Mouse (Mus musculus) lung, adult 18-20 months (tissue): ENCODE data around the gene Cacng8.

Source experiments
- DNase-seq, 2 experiments: peaks; one replicate each; pipeline ENCODE4 v3.0.0; 2022; ENCODE audit warnings: mixed read lengths in 2 of 2

Gene Cacng8

DNA sequence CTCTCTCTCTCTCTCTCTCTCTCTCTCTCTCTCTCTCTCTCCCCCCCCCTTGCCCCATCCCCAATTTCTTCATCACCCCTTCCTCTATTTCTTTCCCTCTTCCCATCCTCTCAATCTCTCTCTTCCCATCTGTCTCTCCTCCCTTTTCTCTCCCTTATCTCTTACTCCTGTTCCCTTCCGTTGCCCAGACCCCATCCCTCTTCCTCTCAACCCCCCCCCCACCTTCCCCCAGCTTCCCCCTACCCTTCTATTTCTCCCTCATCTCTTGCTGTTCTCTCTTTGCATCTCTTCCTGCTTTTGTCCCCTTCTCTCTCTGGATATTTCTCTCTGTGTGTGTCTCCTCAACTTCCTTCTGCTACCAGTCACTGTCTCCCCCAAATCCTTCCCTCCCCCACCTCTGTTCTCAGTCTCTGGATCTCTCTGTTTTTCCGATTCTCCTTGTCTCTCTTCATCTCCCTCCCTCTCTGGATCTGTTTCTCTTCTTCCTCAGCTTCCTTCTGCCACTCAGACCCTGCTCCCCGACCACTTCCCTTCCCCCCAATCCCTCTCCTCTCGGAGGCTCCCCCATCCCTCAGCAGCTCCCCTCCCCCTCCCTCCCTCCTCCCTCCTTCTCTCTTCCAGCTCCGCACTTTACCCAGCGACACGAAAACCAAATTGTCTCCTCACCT lies at the start of gene Cacng8:
TSS of gene Cacng8 (plus strand) at position 271 of the 668 bp plus-strand sequence.
- no peak for DNase-seq

DNA sequence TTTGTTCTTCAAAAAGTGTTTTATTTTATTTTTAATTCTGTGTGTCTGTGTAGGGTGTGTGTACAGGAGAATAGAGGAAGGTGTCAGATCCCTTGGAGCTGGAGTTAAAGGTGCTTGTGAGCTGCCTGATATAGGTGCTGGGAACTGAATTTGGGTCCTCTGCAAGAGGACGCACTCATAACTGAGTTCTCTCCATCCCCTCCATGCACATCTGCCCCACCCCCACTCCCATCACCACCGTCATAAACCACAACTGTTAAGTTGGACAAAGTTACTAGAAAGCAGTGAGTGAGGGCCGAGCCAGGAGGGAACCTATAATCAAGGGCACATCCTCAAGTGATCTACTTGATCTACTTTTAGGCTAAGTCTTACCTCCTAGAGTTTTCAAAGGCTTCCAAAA lies 46.6 kb upstream of the Cacng8 start:
- no peak for DNase-seq

DNA sequence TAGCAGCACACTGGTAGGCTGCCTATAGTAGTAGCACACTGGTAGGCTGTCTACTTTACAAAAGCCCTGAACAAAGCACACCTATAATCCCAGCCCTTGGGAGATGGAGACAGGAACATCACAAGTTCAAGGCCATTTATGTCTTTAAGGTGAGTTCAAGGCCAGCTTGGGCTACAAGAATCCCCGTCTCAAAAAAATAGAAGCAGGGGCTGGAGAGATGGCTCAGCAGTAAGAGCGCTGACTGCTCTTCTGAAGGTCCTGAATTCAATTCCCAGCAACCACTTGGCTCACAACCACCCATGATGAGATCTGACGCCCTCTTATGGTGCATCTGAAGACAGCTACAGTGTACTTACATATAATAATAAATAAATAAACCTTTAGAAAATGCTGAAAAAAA lies 45.2 kb upstream of the Cacng8 start:
- no peak for DNase-seq

DNA sequence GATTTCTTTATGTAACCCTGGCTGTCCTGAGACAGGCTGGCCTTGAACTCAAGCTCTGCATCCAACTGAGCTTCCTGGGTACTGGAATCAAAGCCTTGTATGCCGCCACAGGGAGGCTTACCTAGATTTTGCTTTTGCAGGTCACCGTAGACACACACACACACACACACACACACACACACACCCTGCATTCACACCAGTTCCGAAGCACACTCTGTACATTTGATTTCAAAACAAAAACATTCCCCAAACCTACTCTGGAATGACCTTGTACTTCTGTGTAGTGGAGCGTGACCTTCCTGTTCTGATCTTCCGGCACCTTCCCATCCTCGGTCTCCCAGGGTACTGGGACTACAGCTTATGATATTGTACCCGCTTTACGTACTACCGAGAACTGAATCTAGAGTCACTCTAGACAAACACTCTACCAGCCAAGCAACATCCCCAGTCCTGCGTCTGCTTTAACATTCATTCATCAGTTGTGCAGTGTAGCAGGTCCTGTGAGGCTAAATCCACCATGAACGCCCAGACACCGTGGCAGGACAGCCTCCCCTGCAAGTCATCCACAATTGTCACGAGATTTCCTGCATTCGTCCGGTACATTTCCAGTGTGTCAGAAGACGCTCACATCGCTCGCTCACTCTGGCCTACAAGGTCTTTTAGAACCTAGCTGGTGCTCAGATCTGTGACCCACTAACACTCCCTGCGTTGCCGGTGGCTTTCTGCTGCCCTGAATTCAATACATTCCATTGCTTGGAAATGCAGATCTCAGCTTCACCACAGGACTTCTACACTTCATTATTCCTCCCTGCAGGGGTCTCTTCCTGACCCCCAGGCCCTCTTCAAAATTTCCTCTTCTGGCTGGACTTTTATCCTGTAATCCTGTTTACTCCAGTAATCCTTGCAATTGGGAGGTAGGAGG lies 42.9 kb upstream of the Cacng8 start:
- no peak for DNase-seq

DNA sequence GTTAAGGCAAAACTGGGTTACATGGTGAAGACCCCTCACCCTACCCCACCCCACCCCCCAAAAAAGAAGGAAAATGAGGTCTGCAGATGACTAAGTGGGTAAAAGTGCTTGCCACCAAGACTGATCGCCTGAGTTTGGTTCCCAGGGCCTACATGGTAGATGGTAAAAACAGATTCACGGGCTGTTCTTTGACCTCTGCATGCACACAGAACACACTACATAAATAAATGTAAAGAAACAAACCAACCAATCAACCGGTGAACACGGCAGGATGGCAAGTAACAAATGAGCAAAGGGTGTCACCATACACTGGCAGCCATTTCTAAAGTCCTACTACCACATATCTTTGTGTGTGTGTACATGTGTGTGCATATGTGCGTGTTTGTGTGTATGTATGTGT lies 42.2 kb upstream of the Cacng8 start:
- DNase-seq, result no peak

DNA sequence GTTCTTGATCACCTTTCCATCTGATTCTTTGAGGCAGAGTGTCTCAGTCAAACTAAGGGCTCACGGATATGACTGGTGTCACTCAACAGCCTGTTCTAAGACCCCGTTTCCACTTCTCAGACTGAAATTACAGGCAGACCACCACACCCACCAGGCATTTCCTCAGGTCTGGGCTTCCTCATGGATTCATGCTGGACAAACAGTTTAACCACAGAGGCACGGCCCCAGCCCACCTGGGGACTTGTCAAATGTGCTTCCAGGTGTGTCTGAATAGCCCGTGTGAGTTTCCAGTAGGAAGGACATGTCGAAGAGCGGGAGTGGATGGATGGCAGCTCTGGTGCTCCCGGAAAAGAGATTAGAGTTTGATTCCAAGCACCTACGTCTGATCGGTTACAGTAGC lies 40.7 kb upstream of the Cacng8 start:
- no peak for DNase-seq

DNA sequence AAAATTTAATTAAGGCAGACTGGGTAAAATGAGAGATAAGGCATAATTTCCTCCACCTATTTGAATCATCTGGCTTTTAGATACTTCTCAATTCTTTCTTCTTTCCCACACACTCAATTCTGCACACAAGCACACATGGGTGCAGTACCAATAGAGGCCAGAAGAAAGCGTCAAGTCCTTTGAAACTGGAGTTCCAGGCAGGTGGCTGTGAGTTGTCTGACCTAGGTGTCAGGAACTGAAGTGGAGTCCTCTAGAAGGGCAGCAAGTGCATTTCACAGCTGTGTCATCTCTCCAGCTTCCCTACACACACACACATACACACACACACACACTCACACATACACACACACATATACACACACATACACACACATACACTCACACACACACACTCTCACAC lies 38.9 kb upstream of the Cacng8 start:
- no peak for DNase-seq

DNA sequence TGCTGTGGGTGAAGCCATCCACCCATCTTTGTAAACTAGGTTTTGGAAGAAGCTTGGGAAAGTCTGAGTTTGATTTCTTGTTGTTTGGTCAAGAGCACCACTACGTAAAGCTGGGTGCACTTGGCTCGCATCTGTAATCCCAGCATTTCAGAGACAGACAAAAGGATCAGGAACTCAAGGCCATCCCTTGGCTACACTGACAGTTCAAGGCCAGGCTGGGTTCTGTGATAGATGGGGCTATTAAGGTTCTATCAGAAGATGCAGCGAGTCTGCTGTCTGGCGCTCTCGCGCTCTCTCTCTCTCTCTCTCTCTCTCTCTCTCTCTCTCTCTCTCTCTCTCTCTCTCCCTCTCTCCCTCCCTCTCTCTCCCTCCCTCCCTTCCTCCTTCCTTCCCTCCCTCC lies 35.6 kb upstream of the Cacng8 start:
- no peak for DNase-seq

DNA sequence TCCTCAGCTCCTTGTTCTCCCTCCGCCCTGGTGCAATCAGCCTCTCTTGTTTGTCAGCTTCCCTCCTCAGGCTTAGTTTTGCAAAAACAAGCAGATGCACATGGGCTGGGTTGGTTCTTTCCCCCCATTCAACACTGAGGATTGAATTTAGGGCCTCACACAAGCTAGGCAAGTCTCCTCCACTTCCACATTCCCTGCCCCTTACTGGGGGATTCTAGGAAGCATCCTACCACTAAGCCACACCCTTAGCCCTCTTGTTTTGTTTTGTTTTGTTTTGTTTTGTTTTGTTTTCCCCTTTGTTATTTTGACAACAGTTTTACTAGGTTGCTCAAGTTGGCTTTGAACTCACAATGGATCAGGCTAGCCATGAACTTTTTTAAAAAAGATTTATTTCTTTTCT lies 29.8 kb upstream of the Cacng8 start:
- DNase-seq, result no peak

DNA sequence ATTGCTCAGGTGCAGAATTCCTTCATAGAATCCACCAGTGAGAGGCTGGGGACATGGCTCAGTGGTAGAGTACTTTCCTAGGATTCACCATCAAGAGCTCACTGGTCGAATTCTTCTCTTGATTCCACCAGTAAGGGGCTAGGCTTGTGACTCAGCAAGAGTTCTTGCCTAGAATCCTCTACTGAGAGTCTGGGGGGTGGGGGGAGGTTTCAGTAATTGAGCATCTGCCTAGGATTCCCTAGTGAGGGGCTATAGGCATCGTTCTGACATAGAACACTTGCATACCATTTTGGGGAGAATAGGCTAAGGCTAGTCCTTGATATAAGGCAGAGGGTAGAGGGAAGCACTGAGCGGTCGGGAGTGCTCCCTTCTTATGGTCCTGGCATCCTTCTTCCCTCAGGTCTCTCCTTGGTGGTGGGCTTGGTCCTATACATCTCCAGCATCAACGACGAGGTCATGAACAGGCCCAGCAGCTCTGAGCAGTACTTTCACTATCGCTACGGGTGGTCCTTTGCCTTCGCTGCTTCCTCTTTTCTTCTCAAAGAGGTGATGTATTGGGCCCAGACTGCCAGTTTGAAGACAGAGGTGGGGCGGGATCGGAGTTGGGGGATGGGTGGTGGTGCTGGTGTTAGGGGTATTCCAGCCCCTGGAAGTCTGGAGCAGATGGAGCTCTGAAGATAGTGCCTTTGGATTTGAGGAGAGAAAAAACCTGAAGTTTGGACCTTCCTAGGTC lies 24.8 kb upstream of the Cacng8 start:
- no peak for DNase-seq

DNA sequence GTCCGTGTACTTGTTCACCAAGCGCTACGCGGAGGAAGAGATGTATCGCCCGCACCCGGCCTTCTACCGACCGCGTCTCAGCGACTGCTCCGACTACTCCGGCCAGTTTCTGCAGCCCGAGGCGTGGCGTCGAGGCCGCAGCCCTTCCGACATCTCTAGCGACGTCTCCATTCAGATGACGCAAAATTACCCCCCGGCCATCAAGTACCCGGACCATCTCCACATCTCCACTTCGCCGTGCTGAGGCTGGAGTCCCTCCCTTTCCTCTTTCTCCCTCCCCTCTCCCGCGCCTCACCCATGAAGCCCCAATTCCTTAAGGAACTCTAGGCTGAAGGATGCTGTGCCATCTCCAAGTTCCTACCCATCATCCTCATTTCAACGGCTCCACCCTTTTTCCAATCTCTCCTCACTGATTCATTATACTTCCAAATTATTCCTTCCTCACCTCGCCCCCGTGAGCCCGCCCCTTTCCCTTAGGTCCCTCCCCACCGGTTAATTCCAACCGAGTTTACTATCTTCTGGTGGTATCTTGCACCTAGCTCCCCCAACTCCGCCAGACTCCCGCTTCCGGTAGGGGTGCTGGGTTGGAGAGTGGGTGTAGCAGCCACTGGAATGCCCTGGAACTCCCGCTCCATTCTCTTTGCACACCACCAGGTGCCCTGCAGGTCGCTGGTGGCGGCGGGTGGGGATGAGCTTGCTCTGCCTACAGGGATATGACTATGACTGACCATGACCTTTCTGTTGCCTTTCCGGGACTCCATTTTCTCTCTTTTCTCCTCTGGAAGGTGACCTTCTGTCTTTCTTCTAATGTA lies 23.6 kb upstream of the Cacng8 start:
- peak in 1 of 2 experiments; percentile 1 for DNase-seq

DNA sequence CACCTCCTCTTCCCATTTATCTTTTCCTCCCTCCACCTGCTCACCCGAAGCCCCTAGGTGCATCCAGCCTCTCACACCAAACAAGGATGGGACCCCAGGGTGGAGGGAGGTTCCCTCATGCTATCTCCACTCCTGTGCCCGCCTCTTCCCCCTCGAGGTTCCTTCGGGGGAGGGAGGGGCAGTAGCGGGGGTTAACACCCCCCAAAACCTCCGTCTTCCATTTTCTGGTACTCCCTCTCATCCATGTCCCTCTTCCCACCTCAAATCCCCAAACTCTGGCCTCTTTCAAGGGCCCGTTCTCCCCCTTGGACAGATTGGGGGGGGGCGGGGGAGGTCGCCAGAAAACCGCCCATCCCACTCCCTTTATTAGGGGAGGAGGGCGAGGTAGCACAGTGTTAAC lies 22.9 kb upstream of the Cacng8 start:
- DNase-seq, result no peak

DNA sequence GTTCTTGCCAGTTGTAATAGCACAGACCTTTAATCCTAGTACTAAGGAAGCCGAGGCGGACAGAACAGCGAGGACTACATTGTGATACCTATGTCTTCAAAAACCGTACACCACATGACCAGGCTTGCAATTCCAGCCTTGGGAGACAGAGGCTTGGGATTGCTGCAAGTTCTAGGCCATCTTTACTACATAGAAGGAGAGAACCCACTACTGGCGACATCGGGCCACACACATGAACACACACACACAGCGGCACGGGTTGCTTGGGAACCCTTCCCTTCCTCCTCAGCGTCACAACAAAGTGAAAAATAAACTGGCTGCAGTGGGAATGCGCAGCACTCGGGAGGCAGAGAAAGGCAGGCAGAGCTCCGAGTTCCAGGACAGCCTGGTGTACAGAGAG lies 22.2 kb upstream of the Cacng8 start:
- peak in 1 of 2 experiments; percentile 4 for DNase-seq

DNA sequence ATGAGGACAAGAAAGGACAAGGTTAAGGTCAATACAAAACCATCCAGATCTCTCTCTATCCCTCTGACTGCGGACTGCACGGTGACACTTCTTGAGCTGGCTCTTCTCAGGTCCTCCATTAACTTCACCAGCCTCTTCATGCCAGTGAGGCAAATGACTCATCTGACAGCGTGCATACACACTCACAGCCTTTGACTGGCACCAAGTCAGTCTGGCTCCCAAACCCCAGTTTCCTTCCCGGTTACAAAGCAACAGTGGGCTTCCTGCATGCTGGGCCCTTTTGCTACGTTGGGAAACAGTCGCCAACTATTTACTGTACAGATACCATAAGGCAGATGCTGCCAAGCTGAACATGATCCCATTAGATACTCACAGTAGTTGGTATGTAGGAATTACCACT lies 21.3 kb upstream of the Cacng8 start:
- no peak for DNase-seq

DNA sequence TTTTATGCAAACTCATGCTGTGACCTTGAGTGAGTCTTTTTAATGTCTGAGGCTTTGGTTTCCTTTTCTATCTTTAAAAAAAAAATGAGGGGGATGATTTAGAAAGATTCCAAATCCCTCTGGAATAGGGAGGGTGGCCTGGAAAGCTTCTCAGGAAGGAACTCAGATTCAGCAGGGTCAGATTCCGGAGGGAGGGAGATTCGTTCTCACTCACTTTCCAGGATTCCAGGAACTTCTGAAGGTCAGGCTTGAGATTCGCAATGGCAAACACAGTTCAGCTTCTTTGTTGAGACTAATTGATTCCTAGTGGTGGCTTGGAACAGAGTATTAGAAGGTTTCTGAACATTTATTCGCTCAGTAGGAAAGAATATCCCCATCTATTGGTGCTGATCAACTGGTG lies 20.1 kb upstream of the Cacng8 start:
- DNase-seq, result no peak

DNA sequence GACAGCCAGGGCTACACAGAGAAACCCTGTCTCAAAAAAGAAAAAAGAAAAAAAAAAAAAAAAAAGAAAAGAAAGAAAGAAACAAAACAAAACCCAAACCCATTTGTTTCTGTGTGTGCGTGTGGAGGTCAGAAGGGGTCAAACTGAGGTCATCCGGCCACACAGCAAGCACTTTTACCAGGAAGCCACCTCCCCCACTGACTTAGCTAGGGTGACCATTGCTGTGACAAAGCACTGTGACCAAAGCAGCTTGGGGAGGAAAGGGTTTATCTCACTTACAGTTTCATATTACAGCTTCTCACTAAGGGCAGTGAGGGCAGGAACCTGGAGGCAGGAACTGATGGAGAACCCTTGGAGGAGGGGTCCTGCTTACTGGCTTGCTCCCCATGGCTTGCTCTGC lies 18.1 kb upstream of the Cacng8 start:
- no peak for DNase-seq

DNA sequence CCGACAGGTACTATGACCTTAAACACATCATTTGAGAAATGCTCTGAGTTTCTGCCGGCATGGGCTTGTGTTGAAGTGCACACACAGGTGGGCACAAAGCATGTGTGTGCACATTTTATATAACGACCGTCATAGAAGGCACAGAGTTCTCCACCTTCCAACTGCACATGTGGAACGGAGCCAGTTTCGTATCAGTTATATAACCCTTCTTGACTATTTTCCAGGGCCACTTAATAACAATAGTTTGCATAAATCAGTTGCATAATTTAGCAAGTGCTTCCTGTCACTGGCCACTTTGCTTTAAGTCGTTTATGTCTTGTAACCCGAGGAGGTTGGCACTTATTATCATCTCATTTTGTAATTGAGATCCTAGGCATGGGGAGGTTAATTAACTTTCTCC lies 16.7 kb upstream of the Cacng8 start:
- peak in 1 of 2 experiments; percentile 55 for DNase-seq

DNA sequence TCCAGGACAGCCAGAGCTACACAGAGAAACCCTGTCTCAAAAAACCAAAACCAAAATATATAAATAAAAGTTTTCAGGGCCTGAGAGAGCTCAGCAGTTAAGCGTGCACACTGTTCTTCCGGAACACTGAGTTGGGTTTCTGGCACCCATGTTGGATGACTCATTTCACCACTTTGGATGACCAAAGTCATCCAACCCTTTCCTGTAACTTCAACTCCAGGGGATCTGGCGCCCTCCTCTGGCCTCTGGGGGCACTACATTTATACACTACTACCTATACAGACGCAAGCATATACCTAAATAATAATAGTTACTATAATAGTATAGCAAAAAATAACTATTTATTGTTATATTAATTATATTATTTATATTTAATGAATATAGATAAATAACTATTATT lies 13.7 kb upstream of the Cacng8 start:
- DNase-seq, result peak; percentile 55 to 63

DNA sequence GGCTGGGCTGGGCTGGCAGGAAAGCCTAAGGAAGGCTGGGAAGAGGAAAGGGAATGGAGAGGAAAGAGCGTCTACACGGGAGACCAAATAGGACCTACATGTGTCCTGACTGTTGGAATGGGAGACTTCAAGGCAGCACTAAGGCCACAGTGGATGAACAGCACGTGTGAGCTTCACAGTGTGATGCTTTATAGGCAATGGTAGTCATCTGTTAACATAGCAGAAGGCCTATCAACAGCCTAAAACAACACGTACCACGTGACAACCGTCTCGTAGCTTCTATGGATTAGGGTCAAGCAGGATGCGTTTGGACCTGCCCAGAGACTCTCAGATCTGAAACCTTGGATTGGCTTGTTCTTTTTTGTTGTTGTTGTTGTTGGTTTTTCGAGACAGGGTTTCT lies 8.4 kb upstream of the Cacng8 start:
- no peak for DNase-seq

DNA sequence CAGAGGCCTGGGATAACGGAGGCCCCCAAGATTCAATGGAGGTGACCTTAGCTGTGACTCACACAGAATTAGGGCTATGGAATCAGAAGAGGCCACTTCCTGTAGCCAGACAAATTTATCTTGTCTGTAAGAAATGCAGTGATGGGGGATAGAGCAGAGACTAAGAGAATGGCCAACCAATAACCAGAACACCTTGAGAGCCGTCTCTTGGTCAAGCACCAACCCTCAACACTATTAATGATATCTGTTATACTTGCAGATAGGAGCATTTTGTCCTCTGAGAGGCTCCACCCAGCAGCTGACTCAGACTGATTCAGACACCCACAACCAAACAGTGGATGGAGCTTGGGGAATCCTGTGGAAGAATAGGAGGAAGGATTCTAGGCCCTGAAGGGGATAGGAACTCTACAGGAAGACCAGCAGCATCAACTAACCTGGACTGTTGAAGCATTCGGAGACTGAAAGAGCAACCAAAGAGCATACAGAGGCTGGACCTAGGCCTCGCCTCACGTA lies 5.6 kb upstream of the Cacng8 start:
- no peak for DNase-seq

DNA sequence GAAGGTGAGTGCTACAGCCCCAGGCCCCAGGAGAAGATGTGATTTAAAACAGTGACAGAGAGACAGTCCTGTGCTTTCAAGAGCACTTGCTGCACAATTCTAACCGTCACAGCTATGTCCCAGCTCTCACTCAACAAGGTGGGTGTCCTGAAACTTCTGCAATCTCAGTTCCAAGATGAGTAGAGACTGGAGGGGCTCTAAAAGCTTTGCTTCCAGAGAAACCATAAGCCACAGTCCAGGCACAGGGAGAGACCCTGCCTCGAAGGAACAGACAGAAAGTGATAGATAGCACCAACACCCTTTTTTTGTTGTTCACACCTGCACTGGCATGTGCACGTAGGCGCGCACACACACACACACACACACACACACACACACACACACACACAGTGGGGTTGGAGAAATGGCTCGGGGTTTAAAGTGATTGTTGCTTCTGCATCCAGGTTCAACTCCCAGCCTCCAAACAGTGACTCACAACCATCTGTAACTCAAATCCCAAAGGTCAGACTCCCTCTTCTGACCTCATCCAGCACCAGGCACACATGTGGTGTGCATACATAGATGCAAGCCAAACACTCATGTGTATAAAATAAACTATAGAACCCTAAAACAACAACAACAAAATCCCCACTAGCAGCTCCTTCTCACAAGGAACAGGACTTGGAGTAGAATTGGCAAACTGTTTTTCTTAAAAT lies 4.3 kb upstream of the Cacng8 start:
- DNase-seq, result no peak

DNA sequence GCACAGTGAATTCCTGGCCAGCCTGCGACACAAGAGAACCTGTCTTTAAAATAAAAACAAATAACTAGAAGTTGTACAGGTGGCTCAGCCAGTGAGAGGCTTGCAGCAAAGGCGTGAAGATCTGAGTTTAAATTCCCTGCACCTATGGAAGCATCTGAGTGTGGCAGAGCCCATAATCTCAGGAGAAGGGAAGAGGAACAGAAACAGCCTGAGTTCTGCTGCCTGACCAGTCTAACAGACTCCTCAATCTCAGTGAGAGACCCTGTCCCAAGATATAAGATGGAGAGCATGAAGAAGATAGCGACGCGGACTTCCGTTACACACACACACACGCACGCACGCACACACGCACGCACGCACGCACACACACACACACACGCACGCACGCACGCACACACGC lies 2.7 kb upstream of the Cacng8 start:
- no peak for DNase-seq
